Mouse (Mus musculus) ovary, adult 18-20 months (tissue): ENCODE measurements around the gene Gm6408.
"Not testable (repeated sequence)": the region's sequence is repeated elsewhere in the genome, so short reads cannot be mapped to it uniquely, and the experiment has no call there.

ENCODE experiments used
- DNase-seq: peaks from one replicate; pipeline ENCODE4 v3.0.0; 2022; ENCODE audit warnings: low spot score, mixed read lengths

The Gm6408 gene

GRCm38 (mm10) chr5:146481665-146482064, at the start of gene Gm6408:
Gene Gm6408 (plus strand): TSS chr5:146481965.
- DNase-seq = not testable (repeated sequence)

- DNase-seq = no peak
These were observed 49.3 kb upstream of the Gm6408 start for GRCm38 (mm10) chr5:146432476-146432875.

- no peak for DNase-seq
These were observed 46.4 kb upstream of the Gm6408 start for GRCm38 (mm10) chr5:146435316-146435715.

- DNase-seq = no peak
These were observed 45.0 kb upstream of the Gm6408 start for GRCm38 (mm10) chr5:146436796-146437195.

GRCm38 (mm10) chr5:146439152-146439781, 42.5 kb upstream of the Gm6408 start:
- no peak for DNase-seq

GRCm38 (mm10) chr5:146440273-146440672, 41.5 kb upstream of the Gm6408 start:
- DNase-seq = no peak

- no peak for DNase-seq
These were observed 39.0 kb upstream of the Gm6408 start for GRCm38 (mm10) chr5:146442767-146443166.

GRCm38 (mm10) chr5:146446633-146447032, 35.1 kb upstream of the Gm6408 start:
- no peak for DNase-seq

GRCm38 (mm10) chr5:146451592-146452254, 30.0 kb upstream of the Gm6408 start:
- DNase-seq = no peak

GRCm38 (mm10) chr5:146453556-146453955, 28.2 kb upstream of the Gm6408 start:
- no peak for DNase-seq

GRCm38 (mm10) chr5:146461612-146462011, 20.2 kb upstream of the Gm6408 start:
- DNase-seq = no peak

GRCm38 (mm10) chr5:146466663-146467062, 15.1 kb upstream of the Gm6408 start:
- no peak for DNase-seq

- no peak for DNase-seq
These were observed 13.5 kb upstream of the Gm6408 start for GRCm38 (mm10) chr5:146468311-146468710.

GRCm38 (mm10) chr5:146470821-146471220, 10.9 kb upstream of the Gm6408 start:
- no peak for DNase-seq

- no peak for DNase-seq
These were observed 10.5 kb upstream of the Gm6408 start for GRCm38 (mm10) chr5:146471311-146471710.

- DNase-seq = no peak
These were observed 9.9 kb upstream of the Gm6408 start for GRCm38 (mm10) chr5:146471821-146472220.

- DNase-seq = not testable (repeated sequence)
These were observed 2.2 kb upstream of the Gm6408 start for GRCm38 (mm10) chr5:146479564-146479963.

GRCm38 (mm10) chr5:146488959-146489358, 7.2 kb downstream of the Gm6408 start:
- DNase-seq = not testable (repeated sequence)

- not testable (repeated sequence) for DNase-seq
These were observed 9.3 kb downstream of the Gm6408 start, which contains the start of gene Gm6370 for GRCm38 (mm10) chr5:146491063-146491462. Gene Gm6370 (plus strand): TSS chr5:146491363.

GRCm38 (mm10) chr5:146502099-146502498, 20.3 kb downstream of the Gm6408 start, which contains the start of gene 4930449I24Rik:
Gene 4930449I24Rik (plus strand): TSS chr5:146502399.
- not testable (repeated sequence) for DNase-seq

- not testable (repeated sequence) for DNase-seq
These were observed 32.1 kb downstream of the Gm6408 start, which contains the start of gene Gm3402 for GRCm38 (mm10) chr5:146513823-146514222. Gene Gm3402 (plus strand): TSS chr5:146514123.

- DNase-seq = not testable (repeated sequence)
These were observed 43.7 kb downstream of the Gm6408 start, which contains the start of gene Gm3404 for GRCm38 (mm10) chr5:146525501-146525900. Gene Gm3404 (plus strand): TSS chr5:146525801.
